Comparison of ENCODE assay signal across 13 mouse cellular contexts in the genomic region with DNA sequence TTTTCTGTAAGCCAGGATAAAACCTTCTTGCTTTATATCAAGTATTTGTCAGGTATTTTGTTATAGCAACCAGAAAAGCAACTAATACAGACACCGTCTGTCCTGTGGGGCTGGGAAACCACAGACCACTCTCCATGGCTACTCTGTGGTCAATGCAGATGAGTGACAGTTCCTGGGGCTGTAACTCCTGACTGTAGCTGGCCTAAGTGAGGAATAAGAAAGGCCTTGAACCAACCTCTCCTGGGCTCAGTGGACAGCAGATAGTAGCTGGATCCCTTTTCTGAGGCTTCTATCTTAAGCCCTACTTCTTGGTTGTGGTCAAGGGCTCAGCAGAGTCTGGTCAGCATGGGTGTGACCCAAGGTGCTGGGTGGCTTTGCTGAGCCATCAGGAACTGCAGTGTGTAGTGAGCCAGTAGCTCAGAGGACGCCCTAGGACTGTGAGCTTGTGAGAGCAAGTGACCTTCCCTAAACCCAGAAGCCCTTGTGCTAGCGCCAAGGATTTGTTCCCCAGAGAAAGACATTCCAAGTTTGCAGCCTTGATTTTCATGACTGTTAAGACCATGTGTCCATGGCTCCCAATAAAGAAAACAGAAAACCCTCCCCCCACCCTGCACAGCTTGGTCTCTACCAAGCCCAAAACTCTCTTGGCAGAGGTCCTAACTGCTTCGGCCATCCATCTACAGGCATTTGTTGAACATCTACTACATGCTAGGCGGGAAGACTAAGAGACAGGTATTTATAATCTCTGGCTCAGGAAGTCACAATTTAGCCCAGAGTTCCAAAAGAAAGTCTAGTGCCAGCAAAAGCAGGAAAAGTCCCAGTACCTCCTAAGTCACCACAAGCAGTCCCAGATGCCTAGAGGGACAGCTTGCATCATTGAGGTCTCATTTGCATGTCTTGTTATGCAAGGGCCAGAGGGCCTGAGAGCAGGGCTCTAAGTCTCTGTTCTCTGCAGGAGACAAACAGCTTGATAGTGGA. TPM values are rescaled to one million over a fixed set of nuclear protein-coding genes. Genes with fewer than 3 reads are reported as not detected.
DNase-seq lines count a peak whose midpoint lies in the region; ATAC-seq and TF ChIP-seq lines count a peak whose summit lies in the region.
"Had no signal": no experiment of that assay in that cellular context is flagged by ENCODE, and none has a peak within 500 bp of the region (broad histone marks: within the 10 kb centered on the region; RNA-seq: fewer than 3 reads in every experiment).

No protein-coding gene starts in this region.

- H3K27ac ChIP-seq in gastrocnemius, adult 2 months: peak overlapping the region; percentile 61
- peak overlapping the region; percentile 34 for H3K27ac ChIP-seq in testis, adult 2 months (ENCODE audit: control insufficient read depth, insufficient read depth, low read depth, low read length)
- no peak overlapping the region for H3K27ac ChIP-seq in embryonic facial prominence, embryonic 10.5 days (replicated peaks)
- H3K27ac ChIP-seq: embryonic facial prominence, embryonic 15.5 days; hindbrain, embryonic 15.5 days; liver, embryonic 14.5 days had no signal

- intact Hi-C loops in gastrocnemius, adult 2 months (cut with DNase I): no loop called here
- intact Hi-C loops in gastrocnemius, postnatal 36 days (cut with DNase I): no loop called here

- TF ChIP-seq POLR2A in testis, adult 2 months (IDR thresholded peaks at IDR 0.05; ENCODE audit: control insufficient read depth, low read depth, low read length): no peak

- H3K4me1 ChIP-seq in testis, adult 2 months (ENCODE audit: control insufficient read depth, insufficient read depth, low read length): peaks cover 12% of the 10 kb centered on the region
- peaks cover 7% of the 10 kb centered on the region for H3K4me1 ChIP-seq in embryonic facial prominence, embryonic 10.5 days

- H3K4me3 ChIP-seq in gastrocnemius, adult 2 months: no peak overlapping the region
- no peak overlapping the region for H3K4me3 ChIP-seq in testis, adult 2 months (ENCODE audit: control insufficient read depth, low read depth, low read length)
- no peak overlapping the region for H3K4me3 ChIP-seq in embryonic facial prominence, embryonic 10.5 days
- H3K4me3 ChIP-seq: embryonic facial prominence, embryonic 15.5 days; hindbrain, embryonic 15.5 days had no signal

- ATAC-seq in erythroid progenitor cell, adult 5-6 weeks (replicated peaks; ENCODE audit: low FRiP score, poor library complexity, severe bottlenecking): no peak

- no peaks in the 10 kb centered on the region for H3K27me3 ChIP-seq in testis, adult 2 months (ENCODE audit: control insufficient read depth, insufficient read depth, low read length)
- H3K27me3 ChIP-seq in embryonic facial prominence, embryonic 10.5 days (replicated peaks; ENCODE audit: low read depth, poor library complexity, severe bottlenecking): no peaks in the 10 kb centered on the region
- H3K27me3 ChIP-seq: embryonic facial prominence, embryonic 15.5 days; hindbrain, embryonic 15.5 days had no signal

- no peaks in the 10 kb centered on the region for H3K9me3 ChIP-seq in embryonic facial prominence, embryonic 10.5 days
- H3K9me3 ChIP-seq: embryonic facial prominence, embryonic 15.5 days; hindbrain, embryonic 15.5 days had no signal

- peak; percentile 56 for DNase-seq in gastrocnemius, adult 2 months
- DNase-seq in gastrocnemius, postnatal 36 days: no peak
- no peak for DNase-seq in testis, postnatal 10 days (ENCODE audit: low spot score)
- peak; percentile 32 to 73 for DNase-seq in kidney, postnatal 25 days
- DNase-seq in embryonic facial prominence, embryonic 10.5 days (ENCODE audit: low spot score): no peak
- no peak for DNase-seq in layer of hippocampus, adult 18-20 months (ENCODE audit: low spot score in 2 of 2)
- DNase-seq: cerebellum, adult 9-11 months had no signal

- no peaks in the 10 kb centered on the region for H3K36me3 ChIP-seq in testis, adult 2 months (ENCODE audit: control insufficient read depth, insufficient read depth, low read length)
- H3K36me3 ChIP-seq in embryonic facial prominence, embryonic 10.5 days (replicated peaks): no peaks in the 10 kb centered on the region
- H3K36me3 ChIP-seq: embryonic facial prominence, embryonic 15.5 days; hindbrain, embryonic 15.5 days had no signal

- no peak for TF ChIP-seq CTCF in gastrocnemius, adult 2 months (IDR thresholded peaks at IDR 0.05)
- TF ChIP-seq CTCF in testis, adult 2 months (IDR thresholded peaks at IDR 0.05; ENCODE audit: control insufficient read depth, insufficient read depth, insufficient replicate concordance, low read depth, low read length): no peak

- WGBS in embryonic facial prominence, embryonic 10.5 days: 85% methylated on average over 5 of the region's 5 CpGs

RNA-seq across cellular contexts. Expression of a gene that starts 27.1 kb away (rescaled TPM):
- total RNA-seq in gastrocnemius, adult 2 months (2021): 1 to 10 TPM; 1.3 to 1.8 TPM
- total RNA-seq in gastrocnemius, postnatal 36 days (2021): 1 to 10 TPM; 1.2 to 1.6 TPM
- 2.2 and 3.1 TPM in 2 replicates for polyA plus RNA-seq in testis, adult 2 months (2012; rRNA removed)
- polyA plus RNA-seq in embryonic facial prominence, embryonic 10.5 days (2016; fragmentation: Nextera tagmentation; extraction: Ambion mirVana): 2.5 and 2.8 TPM in 2 replicates
- total RNA-seq in layer of hippocampus, adult 18-20 months (2021): 10 to 100 TPM; 12.1 to 12.7 TPM
- total RNA-seq in erythroid progenitor cell, adult 5-6 weeks (2015; ENCODE audit: low replicate concordance): 2.9 and 3.4 TPM in 2 replicates
- 0.13 and 0.53 TPM in 2 replicates for total RNA-seq in erythroid progenitor cell, adult 5-6 weeks (2017; ENCODE audit: low replicate concordance)

RNA-seq across cellular contexts. Expression of a gene that starts 52.8 kb away (rescaled TPM):
- not detected for total RNA-seq in gastrocnemius, adult 2 months (2021)
- total RNA-seq in gastrocnemius, postnatal 36 days (2021): not detected
- polyA plus RNA-seq in testis, adult 2 months (2012; rRNA removed): 1.7 and 1.8 TPM in 2 replicates
- 0.24 and 0.25 TPM in 2 replicates for polyA plus RNA-seq in embryonic facial prominence, embryonic 10.5 days (2016; fragmentation: Nextera tagmentation; extraction: Ambion mirVana)
- under 1 TPM; 0.64 to 0.79 TPM for total RNA-seq in layer of hippocampus, adult 18-20 months (2021)
- not detected in 2 replicates for total RNA-seq in erythroid progenitor cell, adult 5-6 weeks (2015; ENCODE audit: low replicate concordance)
- not detected in 2 replicates for total RNA-seq in erythroid progenitor cell, adult 5-6 weeks (2017; ENCODE audit: low replicate concordance)
- polyA plus RNA-seq: liver, embryonic 14.5 days had no signal

RNA-seq across cellular contexts. Expression of a gene that starts 54.5 kb away (rescaled TPM):
- total RNA-seq in gastrocnemius, adult 2 months (2021): not detected
- total RNA-seq in gastrocnemius, postnatal 36 days (2021): not detected
- polyA plus RNA-seq in testis, adult 2 months (2012; rRNA removed): 15.7 and 16.2 TPM in 2 replicates
- 0.34 TPM in 1 of 2 replicates, not detected in the other for polyA plus RNA-seq in embryonic facial prominence, embryonic 10.5 days (2016; fragmentation: Nextera tagmentation; extraction: Ambion mirVana)
- 1 to 10 TPM in 1 of 2 experiments, under 1 TPM in 1; 0.74 to 1.2 TPM for total RNA-seq in layer of hippocampus, adult 18-20 months (2021)
- not detected in 2 replicates for total RNA-seq in erythroid progenitor cell, adult 5-6 weeks (2015; ENCODE audit: low replicate concordance)
- 1.1 TPM in 1 of 2 replicates, not detected in the other for total RNA-seq in erythroid progenitor cell, adult 5-6 weeks (2017; ENCODE audit: low replicate concordance)
- total RNA-seq: midbrain, postnatal 0 days had no signal
- polyA plus RNA-seq: hindbrain, embryonic 15.5 days; midbrain, postnatal 0 days had no signal

Comparison
In these comparisons a context has a peak if more than half of its experiments do, and no peak if none do; other contexts are left out.
1. DNase-seq: peak in gastrocnemius, adult 2 months (single experiment) and kidney, postnatal 25 days (2 of 2); none in gastrocnemius, postnatal 36 days (0 of 2), testis, postnatal 10 days (single experiment), embryonic facial prominence, embryonic 10.5 days (single experiment) and layer of hippocampus, adult 18-20 months (0 of 2).